Mouse (Mus musculus): ENCODE results near the gene Ppp1r14a. TPM values are rescaled to one million over a fixed set of nuclear protein-coding genes. Genes with fewer than 3 reads are reported as not detected.

The Ppp1r14a gene
- polyA plus RNA-seq, 1 experiment from 2014 or later = 33.9 TPM

DNA sequence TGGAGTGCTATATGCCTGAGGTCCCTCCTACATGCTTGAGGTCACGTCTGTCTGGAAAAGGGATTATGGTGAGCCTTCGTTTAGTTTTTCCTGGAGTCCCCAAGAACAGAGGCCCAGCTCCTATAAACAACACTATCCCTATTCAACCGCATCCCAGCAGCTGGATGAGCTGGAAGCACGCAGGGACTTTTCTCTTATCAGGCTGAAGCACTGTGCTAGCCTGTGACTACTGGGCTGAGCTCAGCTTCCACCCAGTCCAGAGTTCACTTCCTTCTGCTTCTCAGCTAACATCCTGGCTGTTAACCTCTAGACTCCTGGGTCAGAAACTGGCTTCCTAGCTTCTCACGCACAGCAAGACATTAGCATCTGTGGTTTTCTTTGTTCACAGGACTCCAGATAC is 35.3 kb upstream of the Ppp1r14a start:
- Histone ChIP-seq H3K9ac (ENCODE audit: low read depth, low read length) (no peak overlapping the region), H3K36me3 (ENCODE audit: control insufficient read depth, insufficient read depth, low read length) (no peaks in the 10 kb centered on the region), H3K4me2 (replicated peaks; ENCODE audit: low read depth, low read length) (no peak overlapping the region), H3K4me3 (ENCODE audit: low read depth, low read length) (no peak overlapping the region), H3K9me3 (ENCODE audit: control insufficient read depth, low read length) (no peaks in the 10 kb centered on the region), H3K4me1 (replicated peaks; ENCODE audit: control insufficient read depth, insufficient read depth, low read length) (peaks cover 2% of the 10 kb centered on the region; the same call in 1 of the 2 replicates), H3K27me3 (ENCODE audit: control insufficient read depth, insufficient read depth, low read length) (no peaks in the 10 kb centered on the region), H3K27ac (ENCODE audit: low read depth, low read length) (no peak overlapping the region)
- 75% methylated on average over 5 of the region's 5 CpGs for WGBS
- ATAC-seq (ENCODE audit: low FRiP score) = no peak
- DNase-seq (ENCODE audit: low spot score) = no peak

DNA sequence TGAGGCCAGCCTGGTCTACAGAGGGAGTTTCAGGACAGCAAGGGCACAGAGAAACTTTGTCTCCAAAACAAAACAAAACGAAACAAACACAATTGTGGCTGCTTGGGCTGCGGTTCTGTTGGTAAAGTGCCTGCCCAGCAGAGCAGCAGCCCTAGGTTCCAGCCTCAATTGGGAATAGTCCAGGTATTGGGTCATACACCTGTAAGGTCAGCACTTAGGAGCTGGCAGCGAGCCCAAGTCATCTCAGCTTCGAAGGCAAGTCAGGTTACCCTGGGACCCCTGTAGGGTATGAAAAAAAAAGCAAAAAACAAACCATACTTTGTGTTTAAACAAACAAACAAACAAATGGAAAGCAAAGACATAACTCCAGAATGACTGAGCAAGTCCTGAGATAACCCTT is 33.2 kb upstream of the Ppp1r14a start:
- no peak overlapping the region for H3K4me2 ChIP-seq (replicated peaks; ENCODE audit: low read depth, low read length)
- WGBS = 88% methylated on average over 4 of the region's 4 CpGs
- no peak overlapping the region for H3K9ac ChIP-seq (ENCODE audit: low read depth, low read length)
- H3K4me1 ChIP-seq (replicated peaks; ENCODE audit: control insufficient read depth, insufficient read depth, low read length) = peaks cover 2% of the 10 kb centered on the region; the same call in 1 of the 2 replicates
- H3K4me3 ChIP-seq (ENCODE audit: low read depth, low read length) = no peak overlapping the region
- H3K27ac ChIP-seq (ENCODE audit: low read depth, low read length) = no peak overlapping the region
- H3K9me3 ChIP-seq (ENCODE audit: control insufficient read depth, low read length) = no peaks in the 10 kb centered on the region
- DNase-seq (ENCODE audit: low spot score) (no peak), ATAC-seq (ENCODE audit: low FRiP score) (no peak)
- H3K27me3 ChIP-seq (ENCODE audit: control insufficient read depth, insufficient read depth, low read length) = no peaks in the 10 kb centered on the region
- H3K36me3 ChIP-seq (ENCODE audit: control insufficient read depth, insufficient read depth, low read length) = no peaks in the 10 kb centered on the region

DNA sequence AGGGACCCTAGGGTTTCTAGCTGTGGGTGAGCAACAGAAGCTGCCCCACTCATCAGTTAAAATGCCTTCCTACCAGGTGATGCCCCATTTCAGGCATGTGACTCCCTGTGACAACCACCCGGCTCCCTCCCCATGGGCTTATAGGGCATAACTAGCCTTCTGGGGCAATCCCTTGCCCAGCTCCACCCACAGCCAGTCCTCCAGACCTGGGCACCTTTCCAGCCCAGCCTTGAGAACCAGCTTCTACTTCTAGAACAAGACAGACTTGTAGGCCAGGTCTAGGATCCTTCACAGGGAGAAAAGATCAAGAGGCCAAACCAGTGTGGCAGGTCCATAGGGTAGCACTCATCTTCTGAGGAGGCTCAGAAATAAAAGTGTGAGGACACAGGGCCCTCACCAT is 31.7 kb upstream of the Ppp1r14a start:
- DNase-seq (ENCODE audit: low spot score) (no peak), ATAC-seq (ENCODE audit: low FRiP score) (no peak)
- Histone ChIP-seq H3K9ac (ENCODE audit: low read depth, low read length) (no peak overlapping the region), H3K9me3 (ENCODE audit: control insufficient read depth, low read length) (no peaks in the 10 kb centered on the region), H3K36me3 (ENCODE audit: control insufficient read depth, insufficient read depth, low read length) (no peaks in the 10 kb centered on the region), H3K27me3 (ENCODE audit: control insufficient read depth, insufficient read depth, low read length) (no peaks in the 10 kb centered on the region), H3K27ac (ENCODE audit: low read depth, low read length) (no peak overlapping the region), H3K4me3 (ENCODE audit: low read depth, low read length) (no peak overlapping the region), H3K4me1 (replicated peaks; ENCODE audit: control insufficient read depth, insufficient read depth, low read length) (peaks cover 2% of the 10 kb centered on the region; the same call in 1 of the 2 replicates), H3K4me2 (replicated peaks; ENCODE audit: low read depth, low read length) (no peak overlapping the region)
- WGBS = 95% methylated on average over 1 of the region's 1 CpGs

DNA sequence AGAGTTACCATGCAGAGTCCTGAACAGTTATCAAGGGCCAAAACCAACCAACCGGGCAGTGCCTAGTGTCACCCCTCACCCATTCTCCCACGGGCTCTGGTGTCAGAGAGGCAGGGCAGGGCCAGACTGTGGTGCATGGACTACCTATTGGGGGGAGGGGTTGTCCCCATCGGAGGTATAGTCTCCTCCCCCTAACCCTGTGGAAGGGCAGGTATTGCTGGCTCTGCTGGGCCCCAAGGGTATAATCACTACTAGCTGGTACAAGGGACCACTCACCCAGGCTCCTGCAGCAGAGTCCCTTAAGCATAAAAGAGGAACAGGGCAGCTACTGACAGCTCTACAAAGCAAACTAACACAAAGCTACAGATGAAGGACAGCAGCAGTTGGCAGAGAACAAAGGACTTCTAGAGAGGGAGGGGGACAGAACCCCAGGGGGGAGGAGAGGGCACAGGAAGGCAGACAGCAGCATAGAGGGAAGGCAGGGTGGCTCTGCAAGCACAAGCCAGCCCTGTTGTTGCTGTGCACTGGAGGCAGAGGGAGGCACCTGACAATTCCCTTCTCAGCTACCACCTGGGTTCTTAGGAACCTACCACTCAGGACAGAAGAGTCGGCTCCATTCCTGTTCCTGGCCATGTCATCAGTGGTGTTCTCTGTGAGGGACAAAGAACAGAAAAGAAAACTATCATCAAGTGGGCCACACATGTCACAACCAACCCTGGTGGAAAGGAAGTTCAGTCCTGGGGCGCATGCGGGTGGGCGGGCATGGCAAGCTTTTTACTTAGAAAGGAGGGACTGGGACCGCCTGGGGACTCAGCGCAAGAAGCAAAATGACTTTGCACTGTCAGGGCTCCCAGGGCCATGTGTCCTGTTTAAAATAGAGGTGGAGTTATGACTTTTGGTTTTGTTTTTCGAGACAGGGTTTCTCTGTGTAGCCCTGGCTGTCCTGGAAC is 29.1 kb upstream of the Ppp1r14a start:
- H3K27me3 ChIP-seq (ENCODE audit: control insufficient read depth, insufficient read depth, low read length) = no peaks in the 10 kb centered on the region
- H3K9ac ChIP-seq (ENCODE audit: low read depth, low read length) = no peak overlapping the region
- H3K4me2 ChIP-seq (replicated peaks; ENCODE audit: low read depth, low read length) = no peak overlapping the region
- H3K4me1 ChIP-seq (replicated peaks; ENCODE audit: control insufficient read depth, insufficient read depth, low read length) = peaks cover 2% of the 10 kb centered on the region; the same call in 1 of the 2 replicates
- WGBS = 63% methylated on average over 10 of the region's 10 CpGs
- H3K9me3 ChIP-seq (ENCODE audit: control insufficient read depth, low read length) = no peaks in the 10 kb centered on the region
- DNase-seq (ENCODE audit: low spot score) (peak; percentile 51), ATAC-seq (ENCODE audit: low FRiP score) (peak; percentile 79)
- H3K36me3 ChIP-seq (ENCODE audit: control insufficient read depth, insufficient read depth, low read length) = no peaks in the 10 kb centered on the region
- no peak overlapping the region for H3K27ac ChIP-seq (ENCODE audit: low read depth, low read length)
- no peak overlapping the region for H3K4me3 ChIP-seq (ENCODE audit: low read depth, low read length)

DNA sequence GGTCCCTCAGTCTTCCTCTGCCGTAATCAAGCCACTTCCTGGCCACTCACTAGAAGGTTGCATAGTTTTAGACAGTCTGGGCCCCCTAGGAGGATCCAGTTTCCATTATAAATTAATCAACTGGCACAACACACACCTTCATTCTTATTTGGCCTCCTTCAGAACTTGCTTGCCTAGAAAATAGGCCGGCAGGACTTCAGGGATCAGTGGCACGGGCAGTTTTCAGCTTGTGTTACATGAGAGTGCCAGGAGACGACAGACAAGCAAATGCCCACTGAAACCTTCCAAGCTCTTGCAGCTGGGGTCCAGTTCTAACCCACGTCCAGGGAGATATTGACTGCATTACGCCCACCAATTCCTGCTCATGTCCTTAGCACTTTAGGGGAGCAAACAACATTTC is 27.0 kb upstream of the Ppp1r14a start:
- Histone ChIP-seq H3K27ac (ENCODE audit: low read depth, low read length) (no peak overlapping the region), H3K36me3 (ENCODE audit: control insufficient read depth, insufficient read depth, low read length) (no peaks in the 10 kb centered on the region), H3K4me2 (replicated peaks; ENCODE audit: low read depth, low read length) (no peak overlapping the region), H3K27me3 (ENCODE audit: control insufficient read depth, insufficient read depth, low read length) (no peaks in the 10 kb centered on the region), H3K4me1 (replicated peaks; ENCODE audit: control insufficient read depth, insufficient read depth, low read length) (peaks cover 2% of the 10 kb centered on the region; the same call in 1 of the 2 replicates), H3K9me3 (ENCODE audit: control insufficient read depth, low read length) (no peaks in the 10 kb centered on the region), H3K4me3 (ENCODE audit: low read depth, low read length) (no peak overlapping the region), H3K9ac (ENCODE audit: low read depth, low read length) (no peak overlapping the region)
- 76% methylated on average over 6 of the region's 6 CpGs for WGBS
- DNase-seq (ENCODE audit: low spot score) (no peak), ATAC-seq (ENCODE audit: low FRiP score) (no peak)

DNA sequence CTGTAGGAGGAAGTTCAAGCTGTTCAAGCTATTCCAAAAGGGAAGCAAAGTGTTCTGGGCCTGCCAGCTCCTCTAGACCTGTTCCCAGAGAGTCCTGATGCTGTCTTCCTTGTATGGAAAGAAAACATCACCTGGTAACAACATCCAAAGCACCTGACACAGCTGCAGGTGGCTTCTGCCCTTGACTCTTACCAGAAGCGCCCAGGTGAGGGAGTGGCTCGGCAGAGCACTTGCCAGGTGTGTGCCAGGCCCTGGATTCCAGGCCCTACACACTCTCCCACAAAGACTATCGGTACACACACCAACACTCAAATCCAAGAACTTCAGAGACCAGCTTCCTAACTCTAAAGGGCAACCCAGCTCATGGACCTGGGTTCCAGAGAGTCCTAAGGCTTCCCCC is 25.3 kb upstream of the Ppp1r14a start:
- Histone ChIP-seq H3K27me3 (ENCODE audit: control insufficient read depth, insufficient read depth, low read length) (no peaks in the 10 kb centered on the region), H3K36me3 (ENCODE audit: control insufficient read depth, insufficient read depth, low read length) (no peaks in the 10 kb centered on the region), H3K27ac (ENCODE audit: low read depth, low read length) (no peak overlapping the region), H3K4me3 (ENCODE audit: low read depth, low read length) (no peak overlapping the region), H3K9ac (ENCODE audit: low read depth, low read length) (no peak overlapping the region), H3K4me2 (replicated peaks; ENCODE audit: low read depth, low read length) (no peak overlapping the region), H3K9me3 (ENCODE audit: control insufficient read depth, low read length) (no peaks in the 10 kb centered on the region), H3K4me1 (replicated peaks; ENCODE audit: control insufficient read depth, insufficient read depth, low read length) (no peaks in the 10 kb centered on the region)
- no peak for ATAC-seq (ENCODE audit: low FRiP score)
- WGBS = 86% methylated on average over 3 of the region's 3 CpGs
- DNase-seq (ENCODE audit: low spot score) = no peak

DNA sequence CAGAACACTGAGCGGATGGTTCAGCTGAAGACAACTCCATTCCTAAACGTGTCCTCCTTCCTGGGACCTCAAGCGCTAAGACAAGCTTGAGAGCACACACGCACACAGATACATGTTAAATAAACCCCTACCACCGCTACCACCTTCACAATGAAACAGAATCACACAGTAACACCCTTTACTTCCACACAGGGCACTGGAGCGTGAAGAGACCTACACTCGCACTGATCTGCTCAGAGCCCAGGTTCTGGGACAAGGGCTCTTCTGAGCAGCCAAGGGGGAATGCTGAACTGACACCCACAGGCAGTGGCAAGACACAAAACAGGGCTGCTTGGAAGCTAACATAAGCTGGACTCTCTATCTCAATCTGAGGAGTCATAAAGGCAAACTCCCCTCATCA is 23.5 kb upstream of the Ppp1r14a start:
- Histone ChIP-seq H3K9me3 (ENCODE audit: control insufficient read depth, low read length) (no peaks in the 10 kb centered on the region), H3K4me1 (replicated peaks; ENCODE audit: control insufficient read depth, insufficient read depth, low read length) (no peaks in the 10 kb centered on the region), H3K4me3 (ENCODE audit: low read depth, low read length) (no peak overlapping the region), H3K36me3 (ENCODE audit: control insufficient read depth, insufficient read depth, low read length) (no peaks in the 10 kb centered on the region), H3K4me2 (replicated peaks; ENCODE audit: low read depth, low read length) (no peak overlapping the region), H3K27ac (ENCODE audit: low read depth, low read length) (no peak overlapping the region), H3K27me3 (ENCODE audit: control insufficient read depth, insufficient read depth, low read length) (no peaks in the 10 kb centered on the region), H3K9ac (ENCODE audit: low read depth, low read length) (no peak overlapping the region)
- DNase-seq (ENCODE audit: low spot score) (no peak), ATAC-seq (ENCODE audit: low FRiP score) (no peak)
- 76% methylated on average over 7 of the region's 7 CpGs for WGBS

DNA sequence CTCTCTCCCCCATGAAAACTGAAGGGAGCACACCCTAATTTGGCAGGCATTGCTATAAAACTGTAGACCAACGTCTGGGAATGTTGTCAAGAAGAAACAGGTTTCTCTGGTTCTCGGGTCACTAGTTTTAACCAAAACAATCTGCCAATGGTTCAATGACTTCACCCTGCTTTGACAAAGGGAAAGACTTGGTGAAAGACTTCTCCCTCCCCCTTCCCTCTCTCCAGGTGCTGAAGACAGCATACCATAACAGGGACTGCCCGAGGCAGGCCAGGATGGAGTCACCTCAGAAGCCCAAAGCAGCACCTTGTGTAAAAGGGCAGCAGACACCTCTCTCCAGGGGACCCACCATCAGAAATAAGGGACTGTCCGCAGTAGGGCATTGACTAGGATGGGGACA is 22.2 kb upstream of the Ppp1r14a start:
- Histone ChIP-seq H3K27ac (ENCODE audit: low read depth, low read length) (no peak overlapping the region), H3K36me3 (ENCODE audit: control insufficient read depth, insufficient read depth, low read length) (no peaks in the 10 kb centered on the region), H3K4me2 (replicated peaks; ENCODE audit: low read depth, low read length) (no peak overlapping the region), H3K27me3 (ENCODE audit: control insufficient read depth, insufficient read depth, low read length) (no peaks in the 10 kb centered on the region), H3K9ac (ENCODE audit: low read depth, low read length) (no peak overlapping the region), H3K4me1 (replicated peaks; ENCODE audit: control insufficient read depth, insufficient read depth, low read length) (no peaks in the 10 kb centered on the region), H3K4me3 (ENCODE audit: low read depth, low read length) (no peak overlapping the region), H3K9me3 (ENCODE audit: control insufficient read depth, low read length) (no peaks in the 10 kb centered on the region)
- WGBS = 57% methylated on average over 4 of the region's 4 CpGs
- DNase-seq (ENCODE audit: low spot score) = no peak
- no peak for ATAC-seq (ENCODE audit: low FRiP score)

DNA sequence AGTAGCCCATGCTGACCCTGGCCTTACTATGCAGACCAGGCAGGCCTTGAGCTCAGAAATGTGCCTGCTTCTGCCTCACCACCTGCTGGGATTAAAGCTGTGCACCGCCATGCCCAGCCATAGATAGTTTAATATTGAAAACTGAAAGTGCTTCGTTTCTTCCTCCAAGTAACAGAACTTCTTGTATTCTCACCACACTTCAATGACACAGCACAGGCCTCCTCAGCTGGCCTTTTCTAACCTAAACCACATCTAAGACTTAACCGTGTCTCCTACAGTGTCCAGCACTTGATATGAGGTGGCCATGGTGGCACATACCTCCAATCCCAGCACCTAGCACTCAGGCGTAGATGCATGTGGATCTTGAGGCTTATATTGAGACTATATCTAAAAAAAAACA is 18.7 kb upstream of the Ppp1r14a start:
- Histone ChIP-seq H3K4me1 (replicated peaks; ENCODE audit: control insufficient read depth, insufficient read depth, low read length) (no peaks in the 10 kb centered on the region), H3K9ac (ENCODE audit: low read depth, low read length) (no peak overlapping the region), H3K9me3 (ENCODE audit: control insufficient read depth, low read length) (no peaks in the 10 kb centered on the region), H3K27ac (ENCODE audit: low read depth, low read length) (no peak overlapping the region), H3K27me3 (ENCODE audit: control insufficient read depth, insufficient read depth, low read length) (no peaks in the 10 kb centered on the region), H3K4me2 (replicated peaks; ENCODE audit: low read depth, low read length) (no peak overlapping the region), H3K36me3 (ENCODE audit: control insufficient read depth, insufficient read depth, low read length) (no peaks in the 10 kb centered on the region), H3K4me3 (ENCODE audit: low read depth, low read length) (no peak overlapping the region)
- no peak for ATAC-seq (ENCODE audit: low FRiP score)
- no peak for DNase-seq (ENCODE audit: low spot score)
- 85% methylated on average over 4 of the region's 4 CpGs for WGBS
